Mouse (Mus musculus) midbrain, postnatal 0 days (tissue): Measurements from ENCODE around the gene Dcdc2a. TPM values are rescaled to one million over a fixed set of nuclear protein-coding genes. Genes with fewer than 3 reads are reported as not detected.
A peak's percentile ranks its signal among the peaks of the same experiment; 100 is the strongest.

ENCODE experiments used
- ATAC-seq: fragments of 200-750 bp; cut with Nextera tagmentation; 2 replicates; pipeline ENCODE4 v1.8.0; 2017; ENCODE audit warnings: moderate number of reproducible peaks, mild to moderate bottlenecking, moderate TSS enrichment, moderate library complexity; ENCODE audit not compliant: low FRiP score
- DNase-seq: peaks from one replicate; pipeline ENCODE4 v3.0.0-alpha.2; 2015; ENCODE audit warnings: low spot score
- H3K27ac ChIP-seq: fragments of 300-500 bp; sonication (generic); 2 replicates; pipeline ENCODE4 v1.5.1; 2014; ENCODE audit warnings: low read depth, mild to moderate bottlenecking, low read length, mixed read lengths
- H3K27me3 ChIP-seq: fragments of 300-500 bp; sonication (generic); 2 replicates; pipeline ENCODE4 v1.6.1; 2014; ENCODE audit warnings: low read length, control low read depth, mixed read lengths; ENCODE audit not compliant: insufficient read depth
- H3K36me3 ChIP-seq: fragments of 300-500 bp; sonication (generic); 2 replicates; pipeline ENCODE4 v1.6.1; 2014; ENCODE audit warnings: low read length, control low read depth, mixed read lengths; ENCODE audit not compliant: insufficient read depth
- H3K4me1 ChIP-seq: fragments of 300-500 bp; sonication (generic); 2 replicates; pipeline ENCODE4 v1.6.1; 2014; ENCODE audit warnings: mild to moderate bottlenecking, control low read depth, antibody characterized with exemption, low read length, mixed read lengths; ENCODE audit not compliant: insufficient read depth
- H3K4me2 ChIP-seq: fragments of 300-500 bp; sonication (generic); 2 replicates; pipeline ENCODE4 v1.6.1; 2014; ENCODE audit warnings: low read depth, mild to moderate bottlenecking, low read length, mixed read lengths; ENCODE audit not compliant: poor library complexity, severe bottlenecking
- H3K4me3 ChIP-seq: fragments of 300-500 bp; sonication (generic); 2 replicates; pipeline ENCODE4 v1.5.1; 2014; ENCODE audit warnings: low read depth, mild to moderate bottlenecking, low read length, moderate library complexity
- H3K9ac ChIP-seq: fragments of 300-500 bp; sonication (generic); replicated peaks from 2 replicates; pipeline ENCODE4 v1.6.1; 2014; ENCODE audit warnings: mild to moderate bottlenecking, low read length, moderate library complexity, mixed read lengths; ENCODE audit not compliant: poor library complexity, severe bottlenecking
- H3K9me3 ChIP-seq: fragments of 300-500 bp; sonication (generic); 2 replicates; pipeline ENCODE4 v1.6.1; 2016; ENCODE audit warnings: low read length, control low read depth
- CTCF ChIP-seq: IDR thresholded peaks from 2 replicates; pipeline ENCODE4 v1.5.1; 2016; ENCODE audit warnings: antibody characterized with exemption, mild to moderate bottlenecking
- WGBS: fragments of 180-500 bp; shearing (Covaris S2); extraction: QIAGEN DNeasy Blood & Tissue Kit; methylation state at CpG from one replicate; pipeline ENCODE4 v1.1.7; 2014; 5-methylcytosine and 5-hydroxymethylcytosine counted together
- polyA plus RNA-seq: library from polyadenylated mRNA; unstranded; fragments of >200 nt; fragmentation: Nextera tagmentation; extraction: Ambion mirVana; gene quantifications from 2 replicates; pipeline ENCODE4 v1.2.1, GENCODE M21; 2015
- total RNA-seq: library from RNA; depleted of rRNA; stranded (reverse); fragments of >200 nt; gene quantifications from 2 replicates; pipeline ENCODE4 v1.2.3, GENCODE M21; 2014

The Dcdc2a gene
- total and polyA plus RNA-seq, 2 experiments from 2014 or later = 1.5 to 8.0 TPM

DNA sequence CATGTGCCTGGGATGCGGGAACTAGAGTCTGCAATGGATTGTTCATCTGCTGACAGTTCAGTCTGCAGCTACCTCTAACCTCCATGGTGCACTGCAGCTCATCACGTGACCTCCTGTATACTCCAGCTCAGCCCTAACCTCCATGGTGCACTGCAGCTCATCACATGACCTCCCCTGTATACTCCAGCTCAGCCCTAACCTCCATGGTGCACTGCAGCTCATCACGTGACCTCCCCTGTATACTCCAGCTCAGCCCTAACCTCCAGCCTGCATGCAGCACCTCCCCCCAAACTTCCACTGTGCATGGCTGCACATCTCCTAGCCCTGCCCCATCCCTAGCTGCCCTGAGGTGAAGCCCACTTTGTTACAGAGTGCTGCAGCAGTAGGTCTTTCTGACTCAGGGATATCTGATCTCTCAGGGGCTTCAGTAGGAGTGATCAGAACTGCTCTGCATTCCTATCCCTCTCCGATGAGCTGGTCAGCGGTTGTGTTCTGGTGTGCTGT lies 54.8 kb downstream of the Dcdc2a start:
- ATAC-seq (peak; percentile 15; the same call in 1 of the 2 replicates), DNase-seq (no peak)
- no peak for TF ChIP-seq CTCF
- no peaks in the 10 kb centered on the region for H3K9me3 ChIP-seq
- H3K27ac ChIP-seq = no peak overlapping the region
- no peaks in the 10 kb centered on the region; the same call in 1 of the 2 replicates for H3K4me1 ChIP-seq
- no peaks in the 10 kb centered on the region for H3K36me3 ChIP-seq
- 86% methylated on average over 5 of the region's 5 CpGs for WGBS
- no peak overlapping the region for H3K4me3 ChIP-seq
- H3K27me3 ChIP-seq = no peaks in the 10 kb centered on the region
- no peak overlapping the region for H3K9ac ChIP-seq
- H3K4me2 ChIP-seq = no peak overlapping the region

DNA sequence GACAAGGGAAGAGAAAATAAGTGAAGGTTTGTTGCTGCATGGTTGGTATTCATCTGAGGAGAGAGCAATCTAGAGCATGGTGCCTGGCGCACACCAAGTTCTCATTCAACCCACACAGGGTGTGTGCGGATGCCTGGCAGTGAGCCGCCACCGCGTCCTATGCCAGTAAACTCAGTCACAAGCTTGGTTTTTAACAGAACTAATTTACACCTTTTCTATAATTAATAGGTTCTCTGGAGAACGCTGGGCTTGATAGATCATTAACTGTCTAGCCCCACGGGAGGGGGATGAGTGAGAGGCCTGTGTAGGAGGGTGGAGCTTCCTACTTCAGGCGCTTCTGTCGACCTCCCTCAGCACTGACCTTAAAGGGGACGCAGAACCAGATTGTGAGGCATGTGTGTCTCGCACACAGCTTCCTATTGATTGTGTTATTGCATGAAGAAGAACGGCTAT lies 59.7 kb downstream of the Dcdc2a start:
- 35% methylated on average over 12 of the region's 12 CpGs for WGBS
- Histone ChIP-seq H3K9ac (0 out of 2 replicates have a peak overlapping the region, but pooled peaks have one; percentile 36), H3K27me3 (no peaks in the 10 kb centered on the region), H3K4me2 (peak overlapping the region; percentile 72), H3K36me3 (no peaks in the 10 kb centered on the region), H3K4me3 (peak overlapping the region; percentile 35), H3K4me1 (no peaks in the 10 kb centered on the region; the same call in 1 of the 2 replicates), H3K9me3 (no peaks in the 10 kb centered on the region), H3K27ac (no peak overlapping the region)
- ATAC-seq = peak; percentile 51; the same call in 1 of the 2 replicates
- no peak for TF ChIP-seq CTCF
- peak; percentile 68 for DNase-seq

DNA sequence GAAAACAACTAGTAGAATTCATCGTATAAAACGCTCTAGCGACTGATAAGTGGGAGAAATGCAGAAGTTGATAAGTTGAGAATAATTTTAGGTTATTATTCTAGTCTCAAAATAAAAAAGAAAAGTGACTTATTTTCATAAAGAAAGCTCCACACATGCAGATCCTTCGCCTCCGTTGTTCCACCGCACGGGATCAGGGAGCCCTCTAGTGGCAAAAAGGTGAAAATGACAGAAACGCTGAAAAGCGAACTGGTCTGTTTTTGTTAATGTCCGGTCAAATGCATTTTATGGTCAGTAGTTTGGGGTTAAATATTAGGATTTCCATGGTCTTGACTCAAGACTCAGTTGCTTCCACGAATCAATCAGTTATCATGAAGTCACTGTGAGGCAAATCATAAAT lies 60.2 kb downstream of the Dcdc2a start:
- no peaks in the 10 kb centered on the region for H3K27me3 ChIP-seq
- 0 out of 2 replicates have a peak overlapping the region, but pooled peaks have one; percentile 36 for H3K9ac ChIP-seq
- no peaks in the 10 kb centered on the region for H3K36me3 ChIP-seq
- ATAC-seq = no peak
- 2% methylated on average over 11 of the region's 11 CpGs for WGBS
- no peak overlapping the region for H3K27ac ChIP-seq
- peak overlapping the region; percentile 35 for H3K4me3 ChIP-seq
- peak; percentile 96 for TF ChIP-seq CTCF
- H3K4me2 ChIP-seq = peak overlapping the region; percentile 72
- no peaks in the 10 kb centered on the region; the same call in 1 of the 2 replicates for H3K4me1 ChIP-seq
- H3K9me3 ChIP-seq = no peaks in the 10 kb centered on the region
- DNase-seq = peak; percentile 63

DNA sequence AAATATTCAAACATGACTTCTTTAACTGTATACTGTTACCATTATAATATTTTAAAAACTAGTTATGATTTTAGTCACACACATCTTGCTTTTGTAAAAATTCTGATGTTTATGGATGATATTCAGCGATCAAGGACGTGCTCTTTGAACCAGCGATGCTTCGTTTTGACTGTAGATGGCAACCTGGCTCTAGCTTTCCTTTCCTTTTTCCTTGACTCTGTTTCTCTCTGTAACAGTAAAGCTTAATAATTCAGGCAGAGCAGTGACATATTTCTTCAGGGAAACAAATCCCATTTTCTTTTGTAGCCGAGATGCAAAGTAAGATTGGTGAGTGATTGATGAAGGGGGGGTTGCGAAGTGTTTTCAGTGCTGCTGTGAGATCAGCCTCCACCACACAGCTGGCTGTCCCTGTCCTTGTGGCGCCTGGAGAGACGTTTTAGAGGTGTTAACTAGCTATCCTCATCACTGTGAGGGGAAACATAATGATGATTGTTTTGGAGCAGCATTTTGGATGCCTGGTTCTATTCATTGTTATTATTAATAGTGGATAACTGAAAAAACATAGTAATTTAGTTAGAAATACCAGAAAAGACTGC lies 67.0 kb downstream of the Dcdc2a start:
- WGBS = 44% methylated on average over 8 of the region's 8 CpGs
- H3K9ac ChIP-seq = no peak overlapping the region
- no peak overlapping the region for H3K4me2 ChIP-seq
- H3K27ac ChIP-seq = no peak overlapping the region
- no peaks in the 10 kb centered on the region for H3K27me3 ChIP-seq
- no peaks in the 10 kb centered on the region for H3K9me3 ChIP-seq
- H3K4me1 ChIP-seq = no peaks in the 10 kb centered on the region
- ATAC-seq (peak; percentile 34; the same call in 1 of the 2 replicates), DNase-seq (peak; percentile 67)
- H3K36me3 ChIP-seq = no peaks in the 10 kb centered on the region
- peak; percentile 87 for TF ChIP-seq CTCF
- no peak overlapping the region for H3K4me3 ChIP-seq

DNA sequence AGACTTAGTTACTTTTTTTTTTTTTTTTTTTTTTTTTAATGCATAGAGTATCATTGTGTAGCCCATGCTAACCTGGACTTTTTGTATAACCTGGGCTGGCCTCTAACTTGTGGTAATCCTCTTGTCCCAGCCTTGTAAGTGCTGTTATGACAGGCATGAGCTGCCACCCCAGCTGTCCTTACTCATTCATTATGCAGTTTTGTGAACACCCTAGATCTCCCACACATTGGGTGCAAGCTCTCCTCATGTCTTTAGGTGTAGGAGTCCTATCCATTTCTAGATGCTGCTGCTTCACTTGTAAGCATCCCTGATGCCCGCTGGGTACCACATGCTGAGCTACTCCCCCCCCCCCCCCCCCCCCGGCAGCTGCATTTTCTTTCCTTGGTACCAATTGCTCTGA lies 71.4 kb downstream of the Dcdc2a start:
- DNase-seq = no peak
- 59% methylated on average over 2 of the region's 2 CpGs for WGBS

DNA sequence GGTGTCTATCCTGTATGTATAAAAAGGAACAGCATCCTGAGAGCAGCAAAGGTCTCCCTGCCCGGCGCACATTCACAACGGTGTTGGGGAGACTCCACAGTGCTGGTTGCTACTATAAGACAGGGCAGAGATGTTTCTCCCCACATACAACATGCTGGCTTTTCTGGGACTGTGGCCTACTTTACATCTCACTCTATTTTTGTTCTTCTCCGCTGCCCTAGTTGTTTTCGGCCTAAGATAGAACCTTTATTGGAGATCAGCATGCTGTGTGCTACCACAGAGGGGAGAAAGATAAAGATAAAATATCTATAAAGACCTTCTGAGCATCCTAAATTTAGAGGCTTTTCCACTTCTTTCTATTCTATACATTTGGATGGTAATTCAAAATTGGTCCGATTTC lies 72.0 kb downstream of the Dcdc2a start:
- 84% methylated on average over 6 of the region's 6 CpGs for WGBS
- Histone ChIP-seq H3K9ac (no peak overlapping the region), H3K4me3 (no peak overlapping the region), H3K4me2 (no peak overlapping the region), H3K27me3 (no peaks in the 10 kb centered on the region), H3K4me1 (no peaks in the 10 kb centered on the region), H3K9me3 (no peaks in the 10 kb centered on the region), H3K36me3 (no peaks in the 10 kb centered on the region), H3K27ac (no peak overlapping the region)
- no peak for ATAC-seq
- no peak for TF ChIP-seq CTCF
- no peak for DNase-seq

More for the DNA sequence above, 71.4 kb downstream of the Dcdc2a start:
- H3K4me3 ChIP-seq = no peak overlapping the region
- H3K9me3 ChIP-seq = no peaks in the 10 kb centered on the region
- no peak overlapping the region for H3K9ac ChIP-seq
- no peaks in the 10 kb centered on the region for H3K4me1 ChIP-seq
- no peak for ATAC-seq
- no peaks in the 10 kb centered on the region for H3K27me3 ChIP-seq
- no peaks in the 10 kb centered on the region for H3K36me3 ChIP-seq
- no peak overlapping the region for H3K27ac ChIP-seq
- H3K4me2 ChIP-seq = no peak overlapping the region
- TF ChIP-seq CTCF = no peak
